Mouse (Mus musculus): ENCODE measurements around the gene Rxra.

DNA sequence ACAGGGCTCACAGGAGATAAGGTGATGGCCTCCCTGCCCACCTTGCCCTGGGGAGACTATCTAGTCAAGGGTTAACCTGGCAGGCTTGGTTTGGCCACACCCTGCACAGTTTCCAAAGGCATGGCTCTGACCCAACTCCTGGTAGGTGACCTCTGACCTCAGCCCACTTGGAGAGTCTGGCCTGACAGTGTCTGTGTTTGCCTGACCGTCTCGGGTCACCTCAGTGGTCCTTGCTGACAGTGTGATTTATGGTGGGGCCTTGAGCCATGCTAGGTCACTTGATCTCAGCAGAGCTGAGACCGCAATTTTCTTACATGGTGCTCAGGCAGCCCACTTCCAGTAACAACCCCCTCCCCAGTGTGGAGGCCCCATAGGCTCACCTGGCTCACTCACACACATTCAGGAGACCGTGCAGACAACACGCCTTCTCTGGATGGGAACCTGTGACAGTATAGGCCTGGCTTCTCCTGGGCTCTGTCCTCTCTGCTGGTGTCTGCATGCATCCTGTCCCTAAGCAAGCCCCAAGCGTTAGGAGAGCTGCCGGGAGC is 96.7 kb downstream of the Rxra start:
- no peak for TF ChIP-seq CTCF (IDR thresholded peaks at IDR 0.05; ENCODE audit: control insufficient read depth, insufficient read depth, low read length)
- TF ChIP-seq POLR2A (IDR thresholded peaks at IDR 0.05; ENCODE audit: borderline replicate concordance, control insufficient read depth, low read depth, low read length) = no peak

All from bone marrow, adult 2 months (tissue).